Mouse (Mus musculus): ENCODE results near the gene Defb21. TPM values are rescaled to one million over a fixed set of nuclear protein-coding genes. Genes with fewer than 3 reads are reported as not detected.

The Defb21 gene
- not detected for total RNA-seq (2021)
- long read RNA-seq, experiment 1, result 0 reads
- long read RNA-seq, experiment 2, result 0 reads

- DNase-seq, result no peak
- intact Hi-C loops (cut with DNase I), result no loop called here
- peak; percentile 36 for TF ChIP-seq CTCF (IDR thresholded peaks at IDR 0.05)
- H3K27ac ChIP-seq, result no peak within 1 kb of the TSS
- no peak within 1 kb of the TSS for H3K4me3 ChIP-seq
These were observed at the start of gene Defb21 for GRCm38 (mm10) chr2:152572114-152572794. Gene Defb21, plus strand, starts transcription at chr2:152572744.

GRCm38 (mm10) chr2:152539944-152540710 is 32.4 kb upstream of the Defb21 start, which contains the start of gene Defb29:
Gene Defb29, minus strand, starts transcription at chr2:152540098.
- Histone ChIP-seq H3K4me3 (no peak within 1 kb of the TSS), H3K27ac (no peak within 1 kb of the TSS)
- DNase-seq, result no peak
- intact Hi-C loops (cut with DNase I), result no loop called here
- TF ChIP-seq CTCF (IDR thresholded peaks at IDR 0.05), result no peak; the same call in 1 of the 2 replicates

DNA sequence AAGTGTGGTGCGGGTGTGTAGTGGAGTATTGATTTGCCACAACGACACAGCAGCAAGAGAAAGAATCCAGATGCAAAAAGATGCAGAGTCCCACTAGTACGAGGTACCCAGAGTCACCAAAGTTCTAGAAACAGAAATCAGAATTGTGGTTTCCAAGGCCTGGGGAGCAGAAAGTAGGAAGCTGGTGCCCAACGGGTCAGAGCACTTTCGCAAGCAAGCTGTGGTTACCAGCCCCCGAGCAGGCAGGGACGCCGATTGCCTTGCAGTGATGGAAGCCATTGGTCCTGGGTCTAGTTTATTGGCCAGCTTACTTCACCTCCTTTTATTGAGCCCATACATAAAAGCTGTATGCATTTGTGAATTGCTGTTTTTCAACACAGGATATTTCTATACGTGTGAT is 30.6 kb upstream of the Defb21 start:
- no peak for DNase-seq
- intact Hi-C loops (cut with DNase I), result no loop called here
- Histone ChIP-seq H3K27ac (no peak overlapping the region), H3K4me3 (no peak overlapping the region)
- TF ChIP-seq CTCF (IDR thresholded peaks at IDR 0.05), result no peak

- DNase-seq, result no peak
- TF ChIP-seq CTCF (IDR thresholded peaks at IDR 0.05), result peak; percentile 22; the same call in 1 of the 2 replicates
- intact Hi-C loops (cut with DNase I), result no loop called here
- no peak overlapping the region for H3K27ac ChIP-seq
- no peak overlapping the region for H3K4me3 ChIP-seq
These were observed 29.6 kb upstream of the Defb21 start for GRCm38 (mm10) chr2:152542897-152543296.

DNA sequence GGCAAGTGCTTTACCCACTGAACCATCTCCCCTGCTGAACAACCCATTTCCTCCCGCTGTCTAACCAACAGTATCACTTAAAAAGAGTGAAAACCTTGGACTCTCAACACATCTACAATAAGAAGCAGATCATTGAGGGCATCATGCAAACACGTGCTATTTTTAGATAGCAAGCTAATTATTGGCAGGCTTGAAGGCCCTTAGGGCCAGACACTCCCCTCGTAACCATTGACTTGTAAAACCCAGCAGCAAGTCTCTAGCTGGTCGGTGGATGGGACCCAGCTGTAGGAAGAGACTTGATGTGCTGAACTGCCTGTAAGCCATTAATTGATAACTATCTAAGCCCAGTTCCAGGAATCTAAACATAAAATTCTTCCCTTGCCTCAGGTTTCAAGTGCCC is 29.1 kb upstream of the Defb21 start:
- H3K27ac ChIP-seq, result no peak overlapping the region
- intact Hi-C loops (cut with DNase I), result no loop called here
- no peak overlapping the region for H3K4me3 ChIP-seq
- no peak for TF ChIP-seq CTCF (IDR thresholded peaks at IDR 0.05)
- DNase-seq, result no peak

DNA sequence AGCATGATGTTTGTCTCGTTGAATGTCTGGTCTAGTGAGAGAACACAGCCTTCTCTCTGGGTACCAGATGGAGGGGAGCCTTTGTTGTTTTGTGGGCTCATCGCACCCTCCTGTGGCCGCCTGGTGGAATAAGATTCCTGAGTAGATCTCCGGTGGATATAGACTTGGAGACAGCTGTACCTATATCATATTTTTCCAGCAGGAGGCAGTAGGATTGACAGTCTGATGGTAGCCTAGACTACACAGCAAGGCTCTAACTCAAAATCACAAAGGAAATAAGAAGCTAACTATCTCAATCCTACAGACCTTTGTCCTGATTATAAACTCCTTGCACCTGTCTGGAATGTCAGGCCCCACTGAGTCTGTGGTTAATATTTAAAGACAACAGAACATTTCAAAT is 27.9 kb upstream of the Defb21 start:
- DNase-seq, result peak; percentile 19
- Histone ChIP-seq H3K27ac (no peak overlapping the region), H3K4me3 (no peak overlapping the region)
- peak; percentile 51 for TF ChIP-seq CTCF (IDR thresholded peaks at IDR 0.05)
- intact Hi-C loops (cut with DNase I), result loop anchor here (2.0 kb wide), 1 partner anchor 94 kb away; no protein-coding TSS in a partner anchor

DNA sequence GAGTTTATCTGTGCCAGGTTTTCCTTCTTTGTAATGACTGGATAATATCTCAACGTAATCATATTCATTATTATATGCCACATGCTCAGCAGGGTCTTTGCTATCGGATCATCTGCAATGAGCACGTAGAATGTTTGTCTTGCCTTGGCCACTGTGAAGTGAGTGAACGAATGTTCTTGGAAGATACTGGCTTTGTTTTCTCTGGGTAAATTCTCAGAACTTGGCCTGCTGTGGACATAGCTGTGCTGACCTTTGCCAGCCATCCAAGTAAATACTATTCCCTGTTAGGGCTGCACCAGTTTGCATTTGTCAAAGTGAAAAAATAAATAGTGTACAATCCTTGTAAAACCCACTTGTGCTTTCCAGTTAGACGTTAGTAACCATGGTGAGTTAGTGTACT is 24.4 kb upstream of the Defb21 start:
- Histone ChIP-seq H3K27ac (no peak overlapping the region), H3K4me3 (no peak overlapping the region)
- no peak for DNase-seq
- TF ChIP-seq CTCF (IDR thresholded peaks at IDR 0.05), result no peak
- intact Hi-C loops (cut with DNase I), result no loop called here

GRCm38 (mm10) chr2:152553774-152554423 is 18.6 kb upstream of the Defb21 start:
- Histone ChIP-seq H3K27ac (no peak overlapping the region), H3K4me3 (no peak overlapping the region)
- intact Hi-C loops (cut with DNase I), result no loop called here
- peak; percentile 73 for TF ChIP-seq CTCF (IDR thresholded peaks at IDR 0.05)
- DNase-seq, result peak; percentile 47

GRCm38 (mm10) chr2:152556655-152557054 is 15.9 kb upstream of the Defb21 start:
- no peak overlapping the region for H3K27ac ChIP-seq
- DNase-seq, result no peak
- H3K4me3 ChIP-seq, result no peak overlapping the region
- TF ChIP-seq CTCF (IDR thresholded peaks at IDR 0.05), result no peak
- intact Hi-C loops (cut with DNase I), result no loop called here

- no peak for DNase-seq
- no peak for TF ChIP-seq CTCF (IDR thresholded peaks at IDR 0.05)
- Histone ChIP-seq H3K27ac (no peak within 1 kb of the TSS), H3K4me3 (no peak within 1 kb of the TSS)
- intact Hi-C loops (cut with DNase I), result no loop called here
These were observed 3.5 kb upstream of the Defb21 start, which contains the start of gene Gm17416 for GRCm38 (mm10) chr2:152569038-152569437. Gene Gm17416, plus strand, starts transcription at chr2:152569338.

GRCm38 (mm10) chr2:152569881-152570280 is 2.7 kb upstream of the Defb21 start:
- H3K27ac ChIP-seq, result no peak overlapping the region
- no peak overlapping the region for H3K4me3 ChIP-seq
- intact Hi-C loops (cut with DNase I), result no loop called here
- no peak for TF ChIP-seq CTCF (IDR thresholded peaks at IDR 0.05)
- no peak for DNase-seq

DNA sequence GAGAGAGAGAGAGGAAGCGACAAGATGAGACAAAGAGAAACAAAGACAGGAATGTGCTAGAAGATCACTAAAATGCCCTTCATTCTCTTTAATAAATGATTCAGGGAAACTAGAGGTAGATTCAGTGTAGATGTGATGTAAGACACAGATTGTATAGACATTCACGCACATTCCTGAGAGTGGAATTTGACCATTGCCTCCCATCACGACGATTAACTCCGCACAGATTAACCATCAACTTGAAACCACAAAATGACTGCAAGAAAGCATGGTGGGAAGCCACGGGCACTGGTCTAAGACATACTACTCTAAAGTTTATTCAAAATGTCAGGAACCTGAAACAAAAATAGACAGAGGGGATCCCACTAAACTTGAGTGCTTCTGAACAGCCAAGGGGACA is 2.2 kb upstream of the Defb21 start:
- TF ChIP-seq CTCF (IDR thresholded peaks at IDR 0.05), result no peak
- H3K4me3 ChIP-seq, result no peak overlapping the region
- H3K27ac ChIP-seq, result no peak overlapping the region
- no peak for DNase-seq
- intact Hi-C loops (cut with DNase I), result no loop called here

DNA sequence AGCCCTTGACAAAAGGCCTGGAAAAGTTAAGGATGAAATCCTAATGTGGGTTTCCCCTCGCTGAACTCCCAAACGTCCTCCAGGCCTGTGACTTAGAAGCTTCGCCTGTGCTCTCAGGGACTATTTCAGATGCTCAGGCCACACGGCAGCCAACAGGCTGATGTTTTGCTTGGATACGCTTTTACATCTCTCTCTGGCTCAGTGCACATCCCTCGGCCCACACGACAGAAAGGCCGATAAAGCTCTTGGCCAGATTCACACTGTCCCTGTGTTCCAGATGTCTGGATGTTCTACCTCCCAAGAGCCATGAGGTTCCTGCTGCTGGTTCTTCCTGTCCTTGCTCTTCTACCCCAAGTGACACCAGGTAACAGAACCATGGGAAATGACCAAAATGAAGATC is 940 bp downstream of the Defb21 start:
- intact Hi-C loops (cut with DNase I), result no loop called here
- Histone ChIP-seq H3K27ac (no peak overlapping the region), H3K4me3 (no peak overlapping the region)
- no peak for TF ChIP-seq CTCF (IDR thresholded peaks at IDR 0.05)
- no peak for DNase-seq
